Mouse (Mus musculus): ENCODE measurements around the gene Zfp462.
A peak's percentile ranks its signal among the peaks of the same experiment; 100 is the strongest.
"Not testable (repeated sequence)": the region's sequence is repeated elsewhere in the genome, so short reads cannot be mapped to it uniquely, and the experiment has no call there.

Gene Zfp462

GRCm38 (mm10) chr4:54950866-54951265, 6.0 kb downstream of the Zfp462 start:
- no peak for DNase-seq

GRCm38 (mm10) chr4:54953657-54954395, 9.0 kb downstream of the Zfp462 start:
- no peak for DNase-seq

GRCm38 (mm10) chr4:54954455-54954854, 9.6 kb downstream of the Zfp462 start:
- no peak for DNase-seq

GRCm38 (mm10) chr4:54960776-54961175, 15.9 kb downstream of the Zfp462 start:
- no peak for DNase-seq

GRCm38 (mm10) chr4:54962141-54962540, 17.3 kb downstream of the Zfp462 start:
- DNase-seq = no peak

GRCm38 (mm10) chr4:54963551-54963950, 18.7 kb downstream of the Zfp462 start:
- no peak for DNase-seq

GRCm38 (mm10) chr4:54965169-54965695, 20.4 kb downstream of the Zfp462 start:
- DNase-seq = no peak

GRCm38 (mm10) chr4:54966161-54966806, 21.4 kb downstream of the Zfp462 start:
- DNase-seq = peak; percentile 20 to 33

GRCm38 (mm10) chr4:54967166-54967565, 22.3 kb downstream of the Zfp462 start:
- no peak for DNase-seq

GRCm38 (mm10) chr4:54967721-54968120, 22.9 kb downstream of the Zfp462 start:
- DNase-seq = no peak

GRCm38 (mm10) chr4:54969671-54970295, 24.9 kb downstream of the Zfp462 start:
- DNase-seq = no peak

GRCm38 (mm10) chr4:54971386-54971785, 26.5 kb downstream of the Zfp462 start:
- DNase-seq = no peak

GRCm38 (mm10) chr4:54972096-54972495, 27.2 kb downstream of the Zfp462 start:
- DNase-seq = no peak

- DNase-seq = no peak
Observed at GRCm38 (mm10) chr4:54972827-54973560, 28.1 kb downstream of the Zfp462 start.

GRCm38 (mm10) chr4:54979771-54980472, 35.1 kb downstream of the Zfp462 start:
- no peak for DNase-seq

- DNase-seq = no peak
Observed at GRCm38 (mm10) chr4:54984502-54984901, 39.7 kb downstream of the Zfp462 start.

GRCm38 (mm10) chr4:54986671-54987070, 41.8 kb downstream of the Zfp462 start:
- no peak for DNase-seq

- DNase-seq = no peak
Observed at GRCm38 (mm10) chr4:54987256-54987655, 42.4 kb downstream of the Zfp462 start.

- DNase-seq = no peak
Observed at GRCm38 (mm10) chr4:54987926-54988325, 43.1 kb downstream of the Zfp462 start.

GRCm38 (mm10) chr4:54991973-54992372, 47.1 kb downstream of the Zfp462 start:
- no peak for DNase-seq

GRCm38 (mm10) chr4:54993001-54993400, 48.2 kb downstream of the Zfp462 start:
- not testable (repeated sequence) for DNase-seq

- no peak for DNase-seq
Observed at GRCm38 (mm10) chr4:54995258-54995657, 50.4 kb downstream of the Zfp462 start.

All from cerebellum, adult 18-20 months (tissue).